Mouse (Mus musculus) kidney, adult 11 months (tissue): ENCODE results near the gene Lhpp.

Experiments
- DNase-seq: peaks from one replicate; pipeline ENCODE4 v3.0.0; 2022

Gene Lhpp

GRCm38 (mm10) chr7:132683923-132684322, 73.5 kb downstream of the Lhpp start:
- DNase-seq, result no peak

- no peak for DNase-seq
Measured at GRCm38 (mm10) chr7:132686515-132686914, 76.1 kb downstream of the Lhpp start.

DNA sequence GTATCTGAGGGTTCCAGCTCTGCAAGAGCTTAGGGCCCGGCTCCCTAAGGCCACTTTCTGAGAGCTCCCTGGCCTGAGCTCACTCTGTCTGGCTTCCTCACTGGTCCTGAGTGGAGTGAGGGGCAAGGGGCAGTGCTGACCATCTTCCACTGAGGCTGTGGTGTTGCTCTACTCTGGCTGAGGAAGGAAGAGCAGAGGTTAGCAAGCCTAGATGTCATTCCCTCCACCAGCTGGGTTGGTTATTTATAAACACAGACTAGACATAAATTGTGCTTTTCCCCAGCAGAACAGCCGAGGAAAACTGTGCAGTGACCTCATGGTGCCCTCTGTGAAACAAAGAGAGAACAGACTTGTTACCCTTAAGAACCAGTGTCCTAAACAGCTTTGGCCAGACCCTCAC, 77.5 kb downstream of the Lhpp start:
- DNase-seq, result no peak

- DNase-seq, result no peak
Measured at GRCm38 (mm10) chr7:132688721-132689120, 78.3 kb downstream of the Lhpp start.

DNA sequence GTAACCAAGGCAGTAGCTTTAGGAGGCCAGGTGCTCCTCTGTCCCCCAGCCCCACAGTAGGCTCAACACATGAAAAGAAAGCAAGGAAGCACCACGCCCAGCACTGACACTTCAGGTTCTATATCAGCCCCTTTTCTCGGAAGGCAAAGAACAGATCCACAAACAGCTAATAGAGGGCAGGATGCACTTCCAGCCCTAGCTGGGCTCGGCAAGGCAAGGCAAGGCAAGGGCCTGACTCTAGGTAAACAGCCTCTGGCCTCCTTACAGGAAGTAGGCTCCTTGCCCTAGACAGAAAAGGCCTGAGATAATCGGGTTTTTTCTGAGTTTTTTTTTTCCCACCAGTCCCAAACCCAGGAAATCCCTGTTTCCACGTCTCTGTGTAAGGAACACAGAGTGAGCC, 79.3 kb downstream of the Lhpp start:
- no peak for DNase-seq

DNA sequence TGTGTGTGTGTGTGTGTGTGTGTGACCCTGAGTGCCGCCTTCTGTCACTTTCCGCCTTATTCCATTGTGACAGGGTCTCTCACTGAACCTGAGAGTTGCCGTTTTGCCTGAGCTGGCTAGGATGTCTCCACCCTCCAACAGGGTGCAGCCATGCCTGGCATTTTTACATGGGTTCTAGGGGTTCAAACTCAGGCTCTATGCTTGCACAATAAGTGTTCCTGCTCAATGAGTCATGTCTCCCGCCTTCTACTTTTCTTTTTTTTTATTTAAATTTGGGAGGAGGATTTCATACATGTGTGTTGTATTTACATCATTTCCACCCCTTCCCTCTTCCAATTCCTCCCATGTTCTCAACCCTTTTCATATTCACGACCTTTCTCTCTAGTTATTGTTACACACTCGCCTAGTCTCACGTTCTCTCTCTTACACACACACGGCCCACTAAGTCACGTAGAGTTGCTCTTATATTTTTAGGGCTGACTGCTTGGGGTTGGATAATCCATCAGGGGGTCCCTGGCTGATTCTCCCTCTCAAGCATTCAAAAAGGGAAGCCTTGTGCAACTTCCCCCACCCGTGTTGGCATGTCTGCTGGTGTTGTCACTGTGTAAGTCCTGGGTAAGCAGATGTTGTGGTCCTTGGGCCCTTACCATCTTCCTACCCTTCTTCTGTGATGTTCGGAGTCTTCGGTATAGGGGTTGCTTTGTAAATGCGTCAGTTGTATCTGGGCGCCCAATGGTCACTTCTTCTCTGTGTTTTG, 80.5 kb downstream of the Lhpp start:
- no peak for DNase-seq

- peak; percentile 79 for DNase-seq
Measured at GRCm38 (mm10) chr7:132692719-132693118, 82.3 kb downstream of the Lhpp start.

GRCm38 (mm10) chr7:132693561-132693960, 83.1 kb downstream of the Lhpp start:
- peak; percentile 86 for DNase-seq

DNA sequence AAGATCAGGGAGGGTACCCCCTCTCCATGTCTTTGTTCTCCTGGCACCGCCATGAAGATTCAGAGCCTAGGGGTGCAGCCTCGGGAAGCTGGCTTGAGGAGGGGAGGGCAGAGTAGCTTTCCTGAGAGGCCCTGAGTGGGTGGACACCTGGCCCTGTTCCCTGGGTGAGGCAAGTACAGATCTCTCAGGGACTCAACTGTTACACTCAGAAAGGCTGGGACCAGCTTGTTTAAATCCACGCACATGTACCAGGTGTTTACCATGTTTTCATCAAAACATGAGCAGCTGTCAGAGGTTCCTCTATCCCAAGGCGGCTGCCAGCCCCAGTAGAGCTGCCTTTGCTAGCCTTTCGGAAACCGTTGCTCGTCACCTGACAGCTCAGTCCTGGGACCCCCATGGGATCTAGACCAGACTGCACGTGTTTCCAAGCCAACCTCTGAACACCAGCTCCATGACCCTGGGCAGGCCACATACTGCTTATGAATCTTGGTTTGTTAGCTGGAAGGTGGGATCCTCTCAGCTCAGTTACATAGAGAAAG, 86.9 kb downstream of the Lhpp start:
- no peak for DNase-seq

DNA sequence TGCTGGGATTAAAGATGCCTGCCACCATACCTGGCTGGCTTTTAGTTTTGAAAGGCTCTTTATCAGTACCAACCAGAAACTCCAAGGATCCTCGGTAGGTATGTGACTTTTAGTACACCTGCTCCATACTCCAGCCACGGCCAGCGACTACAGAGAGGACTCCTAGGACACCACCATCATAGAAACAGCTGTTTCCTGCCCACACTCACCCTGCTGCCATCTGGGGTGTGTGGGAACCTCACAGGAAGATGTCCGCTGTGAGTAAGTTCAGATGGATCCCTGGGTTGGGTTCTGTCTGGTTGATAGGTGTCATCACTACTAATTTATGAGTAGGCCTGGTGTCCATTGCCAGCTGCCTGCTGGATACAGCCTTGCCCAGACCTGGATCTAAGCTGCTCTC, 88.3 kb downstream of the Lhpp start:
- no peak for DNase-seq

DNA sequence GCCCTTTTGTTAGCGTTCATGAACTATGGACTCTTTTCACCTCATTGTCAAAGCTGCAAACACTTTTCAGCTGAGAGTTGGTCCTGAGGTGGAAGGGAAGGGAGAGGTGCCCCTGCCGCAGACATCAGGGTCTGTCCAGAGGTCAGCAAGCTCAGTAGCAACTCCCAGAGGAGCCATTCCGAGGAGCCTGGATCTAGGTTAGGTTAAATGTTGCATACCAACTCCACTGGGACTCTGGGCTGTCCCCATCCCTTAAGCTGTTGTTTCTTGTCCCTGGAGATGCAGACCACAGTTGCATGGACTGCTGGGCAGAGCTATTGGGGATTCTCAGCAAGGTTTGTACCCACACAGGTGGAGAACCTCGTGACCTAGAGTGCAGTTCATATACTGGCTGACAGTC, 88.7 kb downstream of the Lhpp start:
- no peak for DNase-seq

- DNase-seq, result no peak
Measured at GRCm38 (mm10) chr7:132699639-132700038, 89.2 kb downstream of the Lhpp start.

- DNase-seq, result no peak
Measured at GRCm38 (mm10) chr7:132700107-132700506, 89.7 kb downstream of the Lhpp start.

GRCm38 (mm10) chr7:132701412-132701811, 91.0 kb downstream of the Lhpp start:
- no peak for DNase-seq

DNA sequence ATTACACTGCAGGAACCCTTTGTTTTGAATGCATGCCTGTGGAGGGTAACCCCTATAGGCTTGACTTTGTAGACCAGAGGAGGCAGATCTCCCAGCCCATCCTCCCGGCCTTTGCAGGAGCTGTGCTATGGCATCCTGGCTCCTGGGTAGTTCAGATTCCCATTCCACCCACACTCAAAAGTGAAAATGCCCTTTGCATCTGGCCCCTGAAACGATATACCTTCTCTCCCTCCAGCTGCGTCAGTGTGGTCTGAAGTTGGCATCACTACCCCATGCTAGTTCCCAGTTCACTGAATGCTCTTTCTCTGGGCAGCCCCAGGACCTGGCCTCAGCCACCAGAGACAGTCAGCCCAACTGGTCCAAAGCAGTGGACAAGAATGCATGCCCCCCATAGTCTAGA, 91.6 kb downstream of the Lhpp start:
- DNase-seq, result no peak

DNA sequence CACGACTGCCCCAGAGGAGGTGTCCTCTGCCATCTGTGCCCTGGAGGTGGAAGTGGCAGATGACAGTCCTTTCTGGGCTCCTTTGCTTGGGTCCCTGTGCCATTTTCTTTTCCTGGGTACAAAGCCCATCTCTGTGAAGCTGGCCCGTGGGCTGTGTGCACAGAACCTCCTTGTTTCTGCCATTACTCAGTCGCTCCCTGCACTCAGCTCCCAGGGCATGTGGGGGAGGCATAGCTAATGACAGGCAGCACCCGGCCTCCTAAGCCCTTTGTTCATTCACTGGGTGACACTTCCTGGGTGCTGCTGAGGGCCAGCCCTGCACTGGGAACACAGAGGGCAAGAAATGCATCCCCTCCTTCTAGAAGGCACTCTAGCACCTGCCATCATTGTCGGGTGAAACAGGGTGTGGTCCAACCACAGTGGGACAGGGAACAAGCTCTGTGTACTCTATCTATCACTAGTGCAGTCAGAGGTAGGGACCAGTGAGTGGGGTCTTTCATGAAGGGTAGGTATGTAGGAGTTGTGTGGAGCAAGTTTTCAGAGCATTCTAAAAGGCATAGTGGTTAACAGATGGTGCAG, 92.1 kb downstream of the Lhpp start:
- no peak for DNase-seq

DNA sequence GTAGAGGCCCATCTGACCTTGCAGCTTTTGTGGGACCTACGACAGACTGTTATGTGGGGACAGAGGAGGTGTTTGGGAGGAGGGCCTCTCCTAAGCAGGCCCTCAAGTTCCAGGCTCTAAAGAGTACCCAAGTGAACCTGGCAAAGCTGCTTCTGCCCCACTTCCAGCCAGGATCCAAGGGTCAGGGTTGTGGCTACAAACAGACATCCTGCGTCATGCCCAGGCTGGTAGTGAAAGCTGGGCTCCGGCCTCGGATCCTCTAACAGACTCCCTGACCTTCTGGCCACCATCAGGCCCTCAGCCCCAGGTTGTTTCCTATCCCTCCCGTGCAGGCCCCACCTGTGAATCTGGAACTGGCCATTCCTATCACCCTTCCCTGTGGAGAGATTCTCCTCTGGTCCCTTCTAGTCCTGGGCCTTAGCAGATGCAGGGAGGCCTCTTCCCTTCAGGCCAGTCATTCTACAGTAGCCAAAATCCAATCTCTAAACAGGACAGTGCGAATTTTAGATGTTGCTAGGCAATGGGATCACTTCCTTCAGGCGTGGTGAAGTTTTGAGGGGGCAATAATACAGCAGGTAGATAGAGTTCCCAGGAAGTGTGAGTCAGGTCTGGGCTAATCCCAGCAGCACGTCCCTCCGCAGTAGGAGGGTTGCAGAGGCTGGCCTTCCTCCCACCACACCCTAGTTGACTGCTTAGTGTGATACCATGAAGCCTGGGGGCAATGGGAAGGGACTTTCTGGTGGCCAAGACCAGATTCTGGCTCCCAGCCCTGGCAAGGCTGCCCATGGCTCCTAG, 93.3 kb downstream of the Lhpp start:
- no peak for DNase-seq

GRCm38 (mm10) chr7:132704310-132704875, 94.0 kb downstream of the Lhpp start:
- no peak for DNase-seq

- no peak for DNase-seq
Measured at GRCm38 (mm10) chr7:132705130-132705529, 94.7 kb downstream of the Lhpp start.

GRCm38 (mm10) chr7:132711579-132711978, 101.1 kb downstream of the Lhpp start:
- no peak for DNase-seq

GRCm38 (mm10) chr7:132712044-132712708, 101.7 kb downstream of the Lhpp start:
- no peak for DNase-seq

- DNase-seq, result no peak
Measured at GRCm38 (mm10) chr7:132712956-132713355, 102.5 kb downstream of the Lhpp start.
